Mouse (Mus musculus) cortical plate, adult 2 months (tissue): ENCODE measurements around the gene Mmp17.
"Not testable (repeated sequence)": the region's sequence is repeated elsewhere in the genome, so short reads cannot be mapped to it uniquely, and the experiment has no call there.

ENCODE experiments used
- CTCF ChIP-seq: fragments of 200-500 bp; IDR thresholded peaks from 2 replicates; pipeline ENCODE4 v1.5.1; 2011; ENCODE audit warnings: mild to moderate bottlenecking, control low read depth, low read length; ENCODE audit not compliant: insufficient read depth; ENCODE audit errors: extremely low read depth
- POLR2A ChIP-seq: fragments of 200-500 bp; IDR thresholded peaks from 2 replicates; pipeline ENCODE4 v1.6.1; 2011; ENCODE audit warnings: mild to moderate bottlenecking, low read length, control low read depth; ENCODE audit not compliant: insufficient read depth; ENCODE audit errors: extremely low read depth

DNA sequence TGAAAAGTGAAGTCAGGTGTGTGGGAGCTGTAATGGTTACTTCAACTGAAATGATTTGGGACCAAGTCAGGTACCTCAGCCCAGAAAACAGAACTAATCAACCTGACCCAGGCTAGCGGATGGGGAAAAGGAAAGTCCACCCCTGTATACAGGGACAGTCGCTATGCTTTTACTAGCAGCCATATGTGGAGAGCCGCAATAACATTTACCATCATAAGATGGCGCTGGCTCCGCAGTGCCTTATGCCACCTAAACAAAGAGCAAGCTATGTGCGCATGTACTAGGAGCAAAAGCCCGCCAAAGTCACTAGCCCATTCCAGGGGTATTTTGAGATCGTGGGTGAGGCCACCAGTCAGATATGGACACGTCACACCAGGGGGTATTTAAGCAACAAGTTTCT, 36.6 kb downstream of the Mmp17 start:
- TF ChIP-seq CTCF, result 0 out of 2 replicates have a peak, but pooled peaks have one; percentile 10
- not testable (repeated sequence) for TF ChIP-seq POLR2A
